Mouse (Mus musculus): ENCODE measurements around the gene Pdap1. TPM values are rescaled to one million over a fixed set of nuclear protein-coding genes. Genes with fewer than 3 reads are reported as not detected.

Gene Pdap1
- total and polyA plus RNA-seq, 3 experiments, result 104 to 301 TPM; not detected in 1

GRCm38 (mm10) chr5:145166536-145167305, 26.7 kb upstream of the Pdap1 start, which contains the start of the genes Ptcd1 and Cpsf4 (continued):
- TF ChIP-seq ZMIZ1 (IDR thresholded peaks at IDR 0.05; ENCODE audit: low read depth, low read length), result 0 out of 2 replicates have a peak, but pooled peaks have one; percentile 63
- TF ChIP-seq NELFE (IDR thresholded peaks at IDR 0.05; ENCODE audit: low read depth, low read length), result peak; percentile 92
- no peak for TF ChIP-seq E2F4 (IDR thresholded peaks at IDR 0.05; ENCODE audit: borderline replicate concordance, low read depth, low read length)
- no peak for TF ChIP-seq RAD21 (IDR thresholded peaks at IDR 0.05; ENCODE audit: low read depth, low read length)

DNA sequence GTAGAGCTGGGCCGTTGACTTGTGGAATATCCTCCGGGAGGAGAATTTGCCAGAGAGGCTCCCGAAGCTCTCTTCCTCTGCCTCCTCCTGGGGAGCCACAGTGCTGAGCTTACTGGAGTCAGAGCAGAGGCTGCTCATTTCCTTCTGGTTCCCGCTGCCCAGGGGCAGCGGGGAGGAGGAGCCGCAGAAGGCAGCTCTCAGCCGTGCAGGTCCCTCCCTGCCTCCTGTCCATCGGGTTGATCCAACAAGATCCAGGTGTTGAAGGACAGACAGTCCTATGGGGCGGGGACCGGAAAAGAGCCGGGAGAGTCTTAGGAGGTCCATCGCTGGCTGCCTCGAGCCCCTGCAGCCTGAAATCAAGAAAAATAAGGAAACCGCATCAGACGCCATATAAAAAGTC, 25.1 kb upstream of the Pdap1 start:
- Histone ChIP-seq H3K4me1 (ENCODE audit: control insufficient read depth in 1 of 2, insufficient read depth in 2 of 2, low read length in 2 of 2) (peaks cover 0 to 10% of the 10 kb centered on the region in 2 experiments; a peak in 3 of 4 replicates), H3K27me3 (ENCODE audit: control insufficient read depth in 1 of 2, insufficient read depth in 2 of 2, low read length in 2 of 2) (no peaks in the 10 kb centered on the region), H3K27ac (ENCODE audit: control insufficient read depth, low read depth, low read length) (no peak overlapping the region), H3K4me3 (ENCODE audit: control insufficient read depth in 1 of 2, insufficient read depth in 1 of 2, low read depth in 2 of 2, low read length in 2 of 2) (no peak overlapping the region), H3K9me3 (replicated peaks; ENCODE audit: insufficient read depth, low read length) (no peaks in the 10 kb centered on the region), H3K9ac (ENCODE audit: control insufficient read depth, low read depth, low read length, poor library complexity, severe bottlenecking) (no peak overlapping the region), H3K79me2 (ENCODE audit: control insufficient read depth, insufficient read depth, low read length, poor library complexity) (peaks cover 31% of the 10 kb centered on the region), H3K36me3 (ENCODE audit: control insufficient read depth in 1 of 2, insufficient read depth in 2 of 2, low read length in 2 of 2) (peaks cover 2 to 9% of the 10 kb centered on the region in 2 experiments)
- no peak for TF ChIP-seq ETS1 (IDR thresholded peaks at IDR 0.05; ENCODE audit: low read depth, low read length)
- no peak for TF ChIP-seq MAX (IDR thresholded peaks at IDR 0.05; ENCODE audit: low read length)
- no peak for TF ChIP-seq E2F4 (IDR thresholded peaks at IDR 0.05; ENCODE audit: borderline replicate concordance, low read depth, low read length)
- TF ChIP-seq EP300 (IDR thresholded peaks at IDR 0.05; ENCODE audit: low read depth in 1 of 2, low read length in 2 of 2), result no peak
- no peak for TF ChIP-seq ZMIZ1 (IDR thresholded peaks at IDR 0.05; ENCODE audit: low read depth, low read length)
- no peak for TF ChIP-seq USF2 (IDR thresholded peaks at IDR 0.05; ENCODE audit: borderline replicate concordance in 1 of 2, insufficient read depth in 1 of 2, low read depth in 1 of 2, low read length in 2 of 2)
- no peak for DNase-seq (ENCODE audit: low read depth, low spot score)

DNA sequence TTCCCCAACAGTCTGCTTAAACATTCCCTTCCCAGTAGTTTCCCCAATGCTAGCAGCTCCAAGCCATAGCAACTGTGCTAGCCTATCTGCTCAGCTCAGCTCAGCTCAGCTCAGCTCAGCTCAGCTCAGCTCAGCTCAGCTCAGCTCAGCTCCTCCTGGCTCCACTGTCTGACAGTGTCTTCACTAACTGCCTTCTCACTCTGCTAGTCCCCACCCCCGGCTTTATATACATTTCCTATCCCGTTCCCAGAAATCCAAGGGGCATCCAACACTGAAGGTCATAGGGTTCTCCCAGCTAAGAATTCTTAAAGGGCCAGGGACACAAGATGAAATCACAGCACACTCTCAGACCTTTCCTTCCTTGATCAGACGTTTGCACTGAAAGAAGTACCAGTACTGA, 24.7 kb upstream of the Pdap1 start:
- Histone ChIP-seq H3K79me2 (ENCODE audit: control insufficient read depth, insufficient read depth, low read length, poor library complexity) (peaks cover 31% of the 10 kb centered on the region), H3K36me3 (ENCODE audit: control insufficient read depth in 1 of 2, insufficient read depth in 2 of 2, low read length in 2 of 2) (peaks cover 2 to 9% of the 10 kb centered on the region in 2 experiments), H3K27ac (ENCODE audit: control insufficient read depth, low read depth, low read length) (no peak overlapping the region), H3K4me1 (ENCODE audit: control insufficient read depth in 1 of 2, insufficient read depth in 2 of 2, low read length in 2 of 2) (peaks cover 0 to 10% of the 10 kb centered on the region in 2 experiments; a peak in 3 of 4 replicates), H3K27me3 (ENCODE audit: control insufficient read depth in 1 of 2, insufficient read depth in 2 of 2, low read length in 2 of 2) (no peaks in the 10 kb centered on the region), H3K9ac (ENCODE audit: control insufficient read depth, low read depth, low read length, poor library complexity, severe bottlenecking) (no peak overlapping the region), H3K9me3 (replicated peaks; ENCODE audit: insufficient read depth, low read length) (no peaks in the 10 kb centered on the region), H3K4me3 (ENCODE audit: control insufficient read depth in 1 of 2, insufficient read depth in 1 of 2, low read depth in 2 of 2, low read length in 2 of 2) (no peak overlapping the region)
- TF ChIP-seq KAT2A (conservative IDR thresholded peaks at IDR 0.05; ENCODE audit: low read depth, low read length), result no peak
- TF ChIP-seq RCOR1 (IDR thresholded peaks at IDR 0.05; ENCODE audit: low read depth, low read length), result no peak
- TF ChIP-seq ELF1 (IDR thresholded peaks at IDR 0.05; ENCODE audit: low read depth, low read length), result no peak
- TF ChIP-seq MYC (IDR thresholded peaks at IDR 0.05; ENCODE audit: low read depth, low read length), result no peak
- TF ChIP-seq USF2 (IDR thresholded peaks at IDR 0.05; ENCODE audit: borderline replicate concordance in 1 of 2, insufficient read depth in 1 of 2, low read depth in 1 of 2, low read length in 2 of 2), result no peak
- no peak for TF ChIP-seq ZNF384 (IDR thresholded peaks at IDR 0.05; ENCODE audit: low read depth, low read length)
- TF ChIP-seq ZMIZ1 (IDR thresholded peaks at IDR 0.05; ENCODE audit: low read depth, low read length), result no peak
- TF ChIP-seq ETS1 (IDR thresholded peaks at IDR 0.05; ENCODE audit: low read depth, low read length), result no peak
- no peak for TF ChIP-seq E2F4 (IDR thresholded peaks at IDR 0.05; ENCODE audit: borderline replicate concordance, low read depth, low read length)
- TF ChIP-seq JUND (IDR thresholded peaks at IDR 0.05; ENCODE audit: low read depth, low read length), result no peak
- no peak for TF ChIP-seq POLR2AphosphoS2 (IDR thresholded peaks at IDR 0.05; ENCODE audit: low read length)
- no peak for TF ChIP-seq POLR2AphosphoS5 (IDR thresholded peaks at IDR 0.05; ENCODE audit: borderline replicate concordance, low read depth, low read length)
- no peak for TF ChIP-seq MXI1 (IDR thresholded peaks at IDR 0.05; ENCODE audit: low read depth, low read length)
- no peak for TF ChIP-seq RAD21 (IDR thresholded peaks at IDR 0.05; ENCODE audit: low read depth, low read length)
- TF ChIP-seq POLR2A (IDR thresholded peaks at IDR 0.05; ENCODE audit: control insufficient read depth in 1 of 2, insufficient read depth in 1 of 2, low read depth in 1 of 2, low read length in 2 of 2, poor library complexity in 1 of 2), result no peak
- no peak for TF ChIP-seq TCF12 (IDR thresholded peaks at IDR 0.05; ENCODE audit: low read depth, low read length)
- no peak for TF ChIP-seq MAZ (IDR thresholded peaks at IDR 0.05; ENCODE audit: low read depth, low read length)
- TF ChIP-seq EP300 (IDR thresholded peaks at IDR 0.05; ENCODE audit: low read depth in 1 of 2, low read length in 2 of 2), result no peak
- DNase-seq (ENCODE audit: low read depth, low spot score), result no peak

Data from MEL (cell line).